Mouse (Mus musculus) heart, embryonic 13.5 days (tissue): Measurements from ENCODE around the gene Ppp1r12b. TPM values are rescaled to one million over a fixed set of nuclear protein-coding genes. Genes with fewer than 3 reads are reported as not detected.
A peak's percentile ranks its signal among the peaks of the same experiment; 100 is the strongest.

Experiments used
- ATAC-seq: fragments of 200-750 bp; cut with Nextera tagmentation; 2 replicates; pipeline ENCODE4 v1.8.0; 2017; ENCODE audit warnings: moderate TSS enrichment; ENCODE audit not compliant: insufficient number of reproducible peaks, low FRiP score, low TSS enrichment; ENCODE audit errors: extremely low read depth
- H3K27ac ChIP-seq: fragments of 300-500 bp; sonication (generic); replicated peaks from 2 replicates; pipeline ENCODE4 v1.5.1; 2015; ENCODE audit warnings: moderate library complexity, mild to moderate bottlenecking, inconsistent platforms
- H3K27me3 ChIP-seq: fragments of 300-500 bp; sonication (generic); replicated peaks from 2 replicates; pipeline ENCODE4 v1.6.1; 2015; ENCODE audit warnings: mild to moderate bottlenecking, inconsistent platforms
- H3K36me3 ChIP-seq: fragments of 300-500 bp; sonication (generic); 2 replicates; pipeline ENCODE4 v1.6.1; 2015; ENCODE audit warnings: mild to moderate bottlenecking, inconsistent platforms
- H3K4me1 ChIP-seq: fragments of 300-500 bp; sonication (generic); 2 replicates; pipeline ENCODE4 v1.6.1; 2015; ENCODE audit warnings: inconsistent platforms
- H3K4me2 ChIP-seq: fragments of 300-500 bp; sonication (generic); 2 replicates; pipeline ENCODE4 v1.6.1; 2015; ENCODE audit warnings: inconsistent platforms, mild to moderate bottlenecking, moderate library complexity
- H3K4me3 ChIP-seq: fragments of 300-500 bp; sonication (generic); 2 replicates; pipeline ENCODE4 v1.5.1; 2015; ENCODE audit warnings: moderate library complexity, mild to moderate bottlenecking, inconsistent platforms
- H3K9ac ChIP-seq: fragments of 300-500 bp; sonication (generic); 2 replicates; pipeline ENCODE4 v1.6.1; 2015; ENCODE audit warnings: inconsistent platforms, mild to moderate bottlenecking, moderate library complexity
- H3K9me3 ChIP-seq: fragments of 300-500 bp; sonication (generic); 2 replicates; pipeline ENCODE4 v1.6.1; 2016; ENCODE audit warnings: inconsistent platforms
- WGBS: fragments of 180-500 bp; shearing (Covaris S2); methylation state at CpG from one replicate; pipeline ENCODE4 v1.1.7; 2015; ENCODE audit warnings: mixed read lengths; 5-methylcytosine and 5-hydroxymethylcytosine counted together
- polyA plus RNA-seq: library from polyadenylated mRNA; unstranded; fragments of >200 nt; fragmentation: Nextera tagmentation; extraction: Ambion mirVana; gene quantifications from 2 replicates; pipeline ENCODE4 v1.2.1, GENCODE M21; 2015

Gene Ppp1r12b
- polyA plus RNA-seq, 1 experiment from 2014 or later, result 20.3 TPM

GRCm38 (mm10) chr1:134891916-134892315, 63.8 kb downstream of the Ppp1r12b start:
- Histone ChIP-seq H3K27me3 (no peaks in the 10 kb centered on the region), H3K4me1 (no peaks in the 10 kb centered on the region), H3K9me3 (no peaks in the 10 kb centered on the region), H3K4me3 (no peak overlapping the region), H3K9ac (no peak overlapping the region), H3K27ac (no peak overlapping the region), H3K4me2 (no peak overlapping the region), H3K36me3 (peaks cover 73% of the 10 kb centered on the region)
- no peak for ATAC-seq
- WGBS, result 82% methylated on average over 5 of the region's 5 CpGs

- H3K36me3 ChIP-seq, result peaks cover 70% of the 10 kb centered on the region
- H3K27ac ChIP-seq, result no peak overlapping the region
- H3K4me1 ChIP-seq, result no peaks in the 10 kb centered on the region
- no peak overlapping the region for H3K4me2 ChIP-seq
- H3K27me3 ChIP-seq, result no peaks in the 10 kb centered on the region
- no peak overlapping the region for H3K9ac ChIP-seq
- no peaks in the 10 kb centered on the region for H3K9me3 ChIP-seq
- ATAC-seq, result no peak
- no peak overlapping the region for H3K4me3 ChIP-seq
- 92% methylated on average over 6 of the region's 6 CpGs for WGBS
Measured at GRCm38 (mm10) chr1:134889629-134890028, 66.1 kb downstream of the Ppp1r12b start.

GRCm38 (mm10) chr1:134875800-134876199, 79.9 kb downstream of the Ppp1r12b start:
- 7% methylated on average over 4 of the region's 4 CpGs for whole genome bisulfite sequencing
- H3K9me3 ChIP-seq, result no peaks in the 10 kb centered on the region
- H3K27me3 ChIP-seq, result no peaks in the 10 kb centered on the region
- ATAC-seq, result no peak
- H3K9ac ChIP-seq, result no peak overlapping the region
- no peak overlapping the region for H3K4me2 ChIP-seq
- no peak overlapping the region for H3K4me3 ChIP-seq
- peaks cover 79% of the 10 kb centered on the region for H3K36me3 ChIP-seq
- H3K27ac ChIP-seq, result no peak overlapping the region
- peaks cover 8% of the 10 kb centered on the region for H3K4me1 ChIP-seq

DNA sequence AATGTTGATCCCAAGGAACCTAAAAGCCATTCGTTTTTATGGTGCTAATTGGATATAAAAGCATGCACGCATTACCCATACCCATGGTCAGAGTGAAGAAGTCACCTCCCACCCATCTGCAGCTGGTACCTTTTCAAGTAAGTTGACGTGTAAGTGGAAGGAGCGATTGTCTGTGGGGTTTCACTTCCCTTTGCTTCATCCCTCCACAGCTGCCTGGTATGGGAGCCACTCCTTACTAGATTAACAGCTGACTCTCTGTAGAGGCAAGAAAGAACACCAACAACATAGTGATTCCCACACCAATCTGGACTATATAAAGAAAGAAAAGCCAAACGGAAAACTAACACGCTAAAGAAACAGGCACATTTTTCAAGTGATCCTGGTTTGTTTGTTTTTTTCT, 83.1 kb downstream of the Ppp1r12b start:
- H3K27ac ChIP-seq, result no peak overlapping the region
- H3K9me3 ChIP-seq, result no peaks in the 10 kb centered on the region
- no peak overlapping the region for H3K4me2 ChIP-seq
- H3K36me3 ChIP-seq, result peaks cover 83% of the 10 kb centered on the region
- no peaks in the 10 kb centered on the region for H3K27me3 ChIP-seq
- ATAC-seq, result no peak
- WGBS, result 84% methylated on average over 6 of the region's 6 CpGs
- no peak overlapping the region for H3K4me3 ChIP-seq
- H3K4me1 ChIP-seq, result peaks cover 4% of the 10 kb centered on the region
- H3K9ac ChIP-seq, result no peak overlapping the region

DNA sequence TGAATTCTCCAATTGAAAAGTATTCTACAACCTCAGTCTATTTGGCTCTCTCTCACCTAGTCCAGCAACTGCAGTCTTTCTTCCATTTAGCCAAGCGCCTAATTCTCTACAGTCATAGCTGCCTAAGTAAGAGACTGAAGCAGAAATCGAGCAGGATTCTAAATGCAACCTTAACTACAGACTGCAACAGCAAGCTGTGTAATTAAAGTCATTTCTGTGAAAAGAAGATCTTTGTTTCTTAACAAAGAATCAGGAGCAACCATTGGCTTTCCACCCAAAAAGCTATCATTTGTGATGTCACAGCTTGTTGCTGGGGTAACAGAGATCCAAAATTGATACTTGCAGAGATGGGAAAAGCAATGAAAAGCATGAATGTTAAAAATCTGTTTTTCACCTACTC, 89.3 kb downstream of the Ppp1r12b start:
- Histone ChIP-seq H3K27me3 (no peaks in the 10 kb centered on the region), H3K4me3 (no peak overlapping the region), H3K9ac (no peak overlapping the region), H3K4me1 (peaks cover 12% of the 10 kb centered on the region), H3K4me2 (no peak overlapping the region), H3K36me3 (peaks cover 60% of the 10 kb centered on the region), H3K27ac (no peak overlapping the region), H3K9me3 (no peaks in the 10 kb centered on the region)
- ATAC-seq, result no peak
- WGBS, result 90% methylated on average over 2 of the region's 2 CpGs

- ATAC-seq, result no peak
- H3K9ac ChIP-seq, result no peak overlapping the region
- no peaks in the 10 kb centered on the region for H3K9me3 ChIP-seq
- H3K4me1 ChIP-seq, result peaks cover 20% of the 10 kb centered on the region
- peaks cover 51% of the 10 kb centered on the region for H3K36me3 ChIP-seq
- 55% methylated on average over 6 of the region's 6 CpGs for WGBS
- H3K4me3 ChIP-seq, result no peak overlapping the region
- H3K27ac ChIP-seq, result no peak overlapping the region
- H3K4me2 ChIP-seq, result no peak overlapping the region
- no peaks in the 10 kb centered on the region for H3K27me3 ChIP-seq
Measured at GRCm38 (mm10) chr1:134865552-134865951, 90.2 kb downstream of the Ppp1r12b start.

GRCm38 (mm10) chr1:134860538-134860937, 95.2 kb downstream of the Ppp1r12b start:
- WGBS, result 51% methylated on average over 2 of the region's 2 CpGs
- no peak for ATAC-seq
- H3K4me3 ChIP-seq, result no peak overlapping the region

DNA sequence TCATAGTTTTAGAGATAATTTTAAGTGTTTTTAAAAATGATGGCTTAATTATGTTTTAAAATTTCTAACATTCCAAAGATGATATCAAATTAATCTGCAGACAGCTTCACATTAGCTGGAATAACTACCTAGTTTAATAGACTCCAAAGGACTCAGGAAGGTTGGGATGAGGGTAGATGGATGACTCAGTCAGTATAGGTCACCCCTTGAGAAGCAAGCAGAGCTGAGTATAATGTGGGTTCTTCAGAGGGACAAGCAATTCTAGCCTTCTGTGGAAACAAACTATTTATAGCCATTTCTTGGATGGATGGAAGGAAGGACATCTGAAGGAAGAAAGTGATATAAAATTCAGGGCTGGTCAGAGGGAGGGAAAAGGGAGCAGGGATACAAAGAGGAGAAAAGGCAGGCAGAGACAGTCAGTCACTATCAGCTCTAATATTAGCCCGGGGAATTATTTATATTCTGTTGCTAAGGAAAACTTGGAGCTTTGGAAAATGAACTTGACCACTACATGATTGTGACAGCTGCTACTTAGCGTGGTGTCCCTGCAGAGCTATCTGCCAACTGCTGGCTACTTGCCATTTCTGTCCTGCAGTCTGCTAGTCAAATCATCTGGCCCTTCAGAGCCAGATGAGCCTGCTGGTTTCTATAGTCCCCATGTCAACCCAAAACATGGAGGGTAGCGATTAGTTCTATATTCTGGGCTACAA, 97.2 kb downstream of the Ppp1r12b start:
- peaks cover 22% of the 10 kb centered on the region for H3K36me3 ChIP-seq
- no peaks in the 10 kb centered on the region for H3K9me3 ChIP-seq
- peak overlapping the region; percentile 90 for H3K27ac ChIP-seq
- no peak for ATAC-seq
- peak overlapping the region; percentile 34 for H3K4me2 ChIP-seq
- no peaks in the 10 kb centered on the region for H3K27me3 ChIP-seq
- peak overlapping the region; percentile 37; the same call in 1 of the 2 replicates for H3K9ac ChIP-seq
- H3K4me3 ChIP-seq, result no peak overlapping the region
- H3K4me1 ChIP-seq, result peaks cover 40% of the 10 kb centered on the region
- 27% methylated on average over 3 of the region's 3 CpGs for WGBS

More at GRCm38 (mm10) chr1:134860538-134860937, 95.2 kb downstream of the Ppp1r12b start:
- Histone ChIP-seq H3K27ac (peak overlapping the region; percentile 42; the same call in 1 of the 2 replicates), H3K36me3 (peaks cover 32% of the 10 kb centered on the region), H3K9me3 (no peaks in the 10 kb centered on the region), H3K27me3 (no peaks in the 10 kb centered on the region), H3K9ac (no peak overlapping the region), H3K4me1 (peaks cover 40% of the 10 kb centered on the region), H3K4me2 (no peak overlapping the region)

- Histone ChIP-seq H3K4me3 (no peak overlapping the region), H3K27me3 (no peaks in the 10 kb centered on the region), H3K4me2 (no peak overlapping the region), H3K27ac (0 out of 2 replicates have a peak overlapping the region, but pooled peaks have one; percentile 20), H3K9me3 (no peaks in the 10 kb centered on the region), H3K36me3 (peaks cover 38% of the 10 kb centered on the region), H3K9ac (no peak overlapping the region), H3K4me1 (peaks cover 19% of the 10 kb centered on the region)
- WGBS, result 67% methylated on average over 1 of the region's 1 CpGs
- ATAC-seq, result no peak
Measured at GRCm38 (mm10) chr1:134854325-134854982, 101.3 kb downstream of the Ppp1r12b start.

DNA sequence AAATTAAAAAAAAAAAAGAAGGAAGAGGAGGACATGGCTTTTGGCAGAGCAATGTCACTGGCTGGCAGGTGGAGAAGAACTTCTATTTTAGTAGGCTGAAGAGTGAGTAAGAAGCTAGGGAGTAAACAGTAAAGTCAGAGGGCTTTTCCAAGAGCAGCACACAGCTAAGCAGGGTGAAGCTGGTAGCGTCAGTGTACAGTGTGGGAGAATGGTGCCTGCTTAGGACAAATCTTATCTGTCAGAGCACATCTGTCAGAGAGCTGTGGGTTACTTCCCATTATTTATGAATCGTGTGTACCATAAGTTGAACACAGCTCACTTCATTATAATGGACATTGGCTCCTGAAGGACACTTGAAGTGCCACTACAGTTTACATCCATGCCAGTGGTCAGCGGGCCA, 102.9 kb downstream of the Ppp1r12b start:
- Histone ChIP-seq H3K27ac (no peak overlapping the region), H3K4me1 (peaks cover 8% of the 10 kb centered on the region), H3K27me3 (no peaks in the 10 kb centered on the region), H3K36me3 (peaks cover 44% of the 10 kb centered on the region), H3K4me3 (no peak overlapping the region), H3K9ac (no peak overlapping the region), H3K9me3 (no peaks in the 10 kb centered on the region), H3K4me2 (no peak overlapping the region)
- no peak for ATAC-seq
- WGBS, result 72% methylated on average over 3 of the region's 3 CpGs

- no peak for ATAC-seq
- peaks cover 41% of the 10 kb centered on the region for H3K36me3 ChIP-seq
- 85% methylated on average over 5 of the region's 5 CpGs for WGBS
- no peaks in the 10 kb centered on the region for H3K9me3 ChIP-seq
- H3K27ac ChIP-seq, result no peak overlapping the region
- no peak overlapping the region for H3K4me3 ChIP-seq
- no peaks in the 10 kb centered on the region for H3K27me3 ChIP-seq
- no peak overlapping the region for H3K9ac ChIP-seq
- peaks cover 24% of the 10 kb centered on the region for H3K4me1 ChIP-seq
- H3K4me2 ChIP-seq, result no peak overlapping the region
Measured at GRCm38 (mm10) chr1:134851211-134851610, 104.5 kb downstream of the Ppp1r12b start.

DNA sequence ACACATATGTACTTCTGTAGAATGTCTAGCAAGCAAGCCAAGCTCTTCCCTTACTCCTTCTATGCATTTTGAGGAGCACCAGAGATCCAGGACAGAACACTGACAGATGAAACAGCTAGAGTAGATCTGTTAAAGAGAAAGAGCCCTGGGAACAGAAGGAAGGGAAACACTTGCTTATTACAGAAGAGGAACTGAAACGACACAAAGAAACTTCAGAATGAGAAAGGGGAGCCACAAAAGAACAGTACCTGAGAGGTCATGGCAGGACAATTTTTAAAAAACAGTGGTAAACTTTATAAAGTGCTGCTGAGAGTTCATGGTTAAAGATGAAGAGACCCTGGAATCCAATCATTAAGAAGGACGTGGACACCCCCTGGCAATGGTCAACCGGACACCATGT, 105.4 kb downstream of the Ppp1r12b start:
- Histone ChIP-seq H3K9ac (no peak overlapping the region), H3K9me3 (no peaks in the 10 kb centered on the region), H3K36me3 (peaks cover 41% of the 10 kb centered on the region), H3K27me3 (no peaks in the 10 kb centered on the region), H3K4me2 (no peak overlapping the region), H3K27ac (no peak overlapping the region), H3K4me3 (no peak overlapping the region), H3K4me1 (peaks cover 29% of the 10 kb centered on the region)
- WGBS, result 92% methylated on average over 3 of the region's 3 CpGs
- no peak for ATAC-seq
